Mouse (Mus musculus): ENCODE measurements around the gene Hexim1. TPM values are rescaled to one million over a fixed set of nuclear protein-coding genes. Genes with fewer than 3 reads are reported as not detected.

Hexim1 gene
- polyA plus RNA-seq, 1 experiment, result 24.3 TPM

GRCm38 (mm10) chr11:103168690-103169390 is 52.8 kb downstream of the Hexim1 start:
- Histone ChIP-seq H3K36me3 (ENCODE audit: control insufficient read depth, insufficient read depth) (no peaks in the 10 kb centered on the region), H3ac (ENCODE audit: control insufficient read depth, insufficient read length, low read depth) (no peak overlapping the region), H3K79me3 (ENCODE audit: low read depth) (no peaks in the 10 kb centered on the region), H3K4me3 (ENCODE audit: insufficient read depth, poor library complexity, severe bottlenecking) (no peak overlapping the region), H3K27me3 (ENCODE audit: control insufficient read depth, insufficient read depth, insufficient read length) (no peaks in the 10 kb centered on the region), H3K79me2 (ENCODE audit: control insufficient read depth, insufficient read depth) (no peaks in the 10 kb centered on the region)
- TF ChIP-seq CTCF (IDR thresholded peaks at IDR 0.05; ENCODE audit: control insufficient read depth, insufficient read depth, insufficient read length), result peak; percentile 94
- TF ChIP-seq FOSL1 (IDR thresholded peaks at IDR 0.05; ENCODE audit: insufficient read depth, low read length, poor library complexity, severe bottlenecking), result no peak

Other genes starting within 250 kb of the Hexim1 start
- gene Eftud2, start 235.2 kb upstream of the Hexim1 start, polyA plus RNA-seq (2012; fragmentation: generic; extraction: Trizol), result 190 TPM
- gene Ccdc103, start 235.0 kb upstream of the Hexim1 start, polyA plus RNA-seq (2012; fragmentation: generic; extraction: Trizol), result 0.59 TPM
- 0.05 TPM for gene Fam187a, start 231.1 kb upstream of the Hexim1 start, polyA plus RNA-seq (2012; fragmentation: generic; extraction: Trizol)
- 0.02 TPM for gene Gfap, start 215.3 kb upstream of the Hexim1 start, polyA plus RNA-seq (2012; fragmentation: generic; extraction: Trizol)
- gene Kif18b, start 191.1 kb upstream of the Hexim1 start, polyA plus RNA-seq (2012; fragmentation: generic; extraction: Trizol), result 44.9 TPM
- 0.87 TPM for gene C1ql1, start 169.5 kb upstream of the Hexim1 start, polyA plus RNA-seq (2012; fragmentation: generic; extraction: Trizol)
- gene Nmt1, start 88.0 kb upstream of the Hexim1 start, polyA plus RNA-seq (2012; fragmentation: generic; extraction: Trizol), result 64.9 TPM
- gene Dcakd, start 87.9 kb upstream of the Hexim1 start, polyA plus RNA-seq (2012; fragmentation: generic; extraction: Trizol), result 185 TPM
- 27.6 TPM for gene Plcd3, start 14.6 kb upstream of the Hexim1 start, polyA plus RNA-seq (2012; fragmentation: generic; extraction: Trizol)
- gene Acbd4, start 14.5 kb upstream of the Hexim1 start, polyA plus RNA-seq (2012; fragmentation: generic; extraction: Trizol), result 23.0 TPM
- 3.4 TPM for gene Hexim2, start 16.2 kb downstream of the Hexim1 start, polyA plus RNA-seq (2012; fragmentation: generic; extraction: Trizol)
- gene Fmnl1, start 54.9 kb downstream of the Hexim1 start, polyA plus RNA-seq (2012; fragmentation: generic; extraction: Trizol), result 3.7 TPM
- 0.02 TPM for gene 1700023F06Rik, start 92.3 kb downstream of the Hexim1 start, polyA plus RNA-seq (2012; fragmentation: generic; extraction: Trizol)
- gene Spata32, start 102.2 kb downstream of the Hexim1 start, polyA plus RNA-seq (2012; fragmentation: generic; extraction: Trizol), result not detected
- gene Map3k14, start 151.2 kb downstream of the Hexim1 start, polyA plus RNA-seq (2012; fragmentation: generic; extraction: Trizol), result 9.7 TPM
- 0.19 TPM for gene Arhgap27, start 247.5 kb downstream of the Hexim1 start, polyA plus RNA-seq (2012; fragmentation: generic; extraction: Trizol)

All from C2C12 (cell line).